Mouse (Mus musculus) brain, embryonic 14.5 days (tissue): ENCODE data around the gene Nkain2. TPM values are rescaled to one million over a fixed set of nuclear protein-coding genes. Genes with fewer than 3 reads are reported as not detected.

Experiments used
- DNase-seq: peaks from one replicate; pipeline ENCODE4 v3.0.0-alpha.2; 2011; ENCODE audit warnings: low read depth
- CTCF ChIP-seq: fragments of 200-500 bp; IDR thresholded peaks from 2 replicates; pipeline ENCODE4 v1.5.1; 2012; ENCODE audit warnings: inconsistent platforms, mild to moderate bottlenecking, moderate library complexity, borderline replicate concordance; ENCODE audit not compliant: insufficient read depth, insufficient read length; ENCODE audit errors: extremely low read depth
- POLR2A ChIP-seq: fragments of 200-500 bp; IDR thresholded peaks from 2 replicates; pipeline ENCODE4 v1.6.1; 2012; ENCODE audit warnings: mild to moderate bottlenecking, inconsistent platforms, borderline replicate concordance; ENCODE audit not compliant: poor library complexity, insufficient read depth, insufficient read length, severe bottlenecking; ENCODE audit errors: extremely low read depth
- polyA plus RNA-seq: library from polyadenylated mRNA; depleted of rRNA; stranded (reverse); fragments of >200 nt; gene quantifications from 2 replicates; pipeline ENCODE4 v1.2.3, GENCODE M21; 2012; rRNA removed

Gene Nkain2
- polyA plus RNA-seq, 1 experiment = 12.9 TPM

DNA sequence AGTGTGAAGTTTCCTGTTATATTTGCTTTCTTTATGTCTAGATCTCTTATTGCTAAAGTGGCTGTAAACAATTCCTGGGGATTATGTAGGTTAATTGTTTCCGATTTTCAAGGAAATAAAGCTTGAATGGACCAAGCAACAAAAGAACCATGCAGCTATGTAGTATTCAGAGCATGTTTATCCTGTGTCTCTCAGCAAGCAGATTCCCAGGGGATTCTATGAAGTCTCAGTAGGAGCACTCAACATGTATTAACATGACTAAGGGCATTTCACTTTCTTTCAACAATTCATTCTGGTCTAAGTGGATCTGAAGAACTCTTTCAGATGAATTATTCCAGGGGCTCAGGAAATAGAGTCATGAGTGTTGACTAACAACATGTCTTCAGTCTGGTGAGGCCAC, 1244.2 kb downstream of the Nkain2 start:
- TF ChIP-seq CTCF (no peak), POLR2A (no peak)
- peak; percentile 32 for DNase-seq

Other genes with a start within 250 kb of the Nkain2 start
- 0.08 TPM in 1 of 2 replicates, not detected in the other for gene Trdn, start 190.1 kb upstream of the Nkain2 start, polyA plus RNA-seq